Mouse (Mus musculus): ENCODE results near the gene Tbc1d7.

DNA sequence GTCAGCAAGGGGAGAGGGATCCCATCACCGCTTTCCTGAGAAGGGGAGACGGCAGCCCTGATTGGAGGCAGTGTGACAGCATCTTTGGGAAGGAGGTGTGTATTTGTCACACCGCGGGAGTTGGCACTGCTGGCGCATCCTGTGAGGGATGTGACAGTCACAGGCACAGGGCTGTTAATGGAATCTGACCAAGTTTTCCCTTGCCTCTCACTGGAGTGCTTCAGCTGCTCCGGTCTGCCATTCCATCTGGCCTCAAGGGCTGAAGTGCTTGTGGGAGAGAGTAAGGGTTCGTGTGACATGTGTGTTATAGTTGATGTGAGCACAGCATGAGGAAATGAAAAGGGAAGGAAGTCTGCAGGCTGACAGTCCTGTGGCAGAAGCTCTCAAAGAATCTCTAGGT lies 59.0 kb downstream of the Tbc1d7 start:
- TF ChIP-seq GATA1 (IDR thresholded peaks at IDR 0.05; ENCODE audit: borderline replicate concordance, low read length): no peak
- TF ChIP-seq FLI1 (IDR thresholded peaks at IDR 0.05; ENCODE audit: low read length): no peak

All from megakaryocyte, embryonic 14.5 days (primary cell).